Mouse (Mus musculus) midbrain, embryonic 10.5 days (tissue): Measurements from ENCODE around the gene Tpi1. TPM values are rescaled to one million over a fixed set of nuclear protein-coding genes. Genes with fewer than 3 reads are reported as not detected.
"Not testable (repeated sequence)": the region's sequence is repeated elsewhere in the genome, so short reads cannot be mapped to it uniquely, and the experiment has no call there.

Experiments
- DNase-seq: peaks from one replicate; pipeline ENCODE4 v3.0.0-alpha.2; 2017; ENCODE audit warnings: low spot score
- H3K27ac ChIP-seq: fragments of 300-500 bp; sonication (generic); replicated peaks from 2 replicates; pipeline ENCODE4 v1.5.1; 2016; ENCODE audit warnings: mild to moderate bottlenecking
- H3K27me3 ChIP-seq: fragments of 300-500 bp; sonication (generic); 2 replicates; pipeline ENCODE4 v1.6.1; 2016; ENCODE audit warnings: low read depth, mild to moderate bottlenecking; ENCODE audit not compliant: poor library complexity, severe bottlenecking
- H3K36me3 ChIP-seq: fragments of 300-500 bp; sonication (generic); 2 replicates; pipeline ENCODE4 v1.6.1; 2016; ENCODE audit warnings: mild to moderate bottlenecking, moderate library complexity
- H3K4me1 ChIP-seq: fragments of 300-500 bp; sonication (generic); 2 replicates; pipeline ENCODE4 v1.6.1; 2016
- H3K4me3 ChIP-seq: fragments of 300-500 bp; sonication (generic); 2 replicates; pipeline ENCODE4 v1.5.1; 2016; ENCODE audit warnings: mild to moderate bottlenecking, moderate library complexity
- H3K9me3 ChIP-seq: fragments of 300-500 bp; sonication (generic); replicated peaks from 2 replicates; pipeline ENCODE4 v1.6.1; 2016; ENCODE audit warnings: mild to moderate bottlenecking
- WGBS: fragments of 180-500 bp; shearing (Covaris S2); methylation state at CpG from one replicate; pipeline ENCODE4 v1.1.7; 2016; 5-methylcytosine and 5-hydroxymethylcytosine counted together
- polyA plus RNA-seq: library from polyadenylated mRNA; unstranded; fragments of >200 nt; fragmentation: Nextera tagmentation; extraction: Ambion mirVana; gene quantifications from 2 replicates; pipeline ENCODE4 v1.2.1, GENCODE M21; 2016

Gene Tpi1
- polyA plus RNA-seq, 1 experiment from 2014 or later, result 953 TPM

GRCm38 (mm10) chr6:124804341-124804740 lies 9.8 kb downstream of the Tpi1 start:
- Histone ChIP-seq H3K4me1 (peaks cover 34% of the 10 kb centered on the region), H3K9me3 (no peaks in the 10 kb centered on the region), H3K36me3 (no peaks in the 10 kb centered on the region), H3K4me3 (no peak overlapping the region), H3K27ac (no peak overlapping the region), H3K27me3 (no peaks in the 10 kb centered on the region)
- DNase-seq, result no peak
- 89% methylated on average over 3 of the region's 3 CpGs for WGBS

- not testable (repeated sequence) for H3K4me3 ChIP-seq, H3K27me3 ChIP-seq, H3K36me3 ChIP-seq, H3K27ac ChIP-seq, H3K9me3 ChIP-seq, DNase-seq
- WGBS, result 94% methylated on average over 4 of the region's 4 CpGs
- H3K4me1 ChIP-seq, result peaks cover 28% of the 10 kb centered on the region
These were observed 10.4 kb downstream of the Tpi1 start for GRCm38 (mm10) chr6:124803691-124804090.

- 75% methylated on average over 3 of the region's 3 CpGs for WGBS
- Histone ChIP-seq H3K27me3 (no peaks in the 10 kb centered on the region), H3K9me3 (no peaks in the 10 kb centered on the region), H3K4me3 (no peak overlapping the region), H3K4me1 (peaks cover 21% of the 10 kb centered on the region), H3K36me3 (no peaks in the 10 kb centered on the region), H3K27ac (no peak overlapping the region)
- no peak for DNase-seq
These were observed 11.0 kb downstream of the Tpi1 start for GRCm38 (mm10) chr6:124803061-124803460.

GRCm38 (mm10) chr6:124802400-124802799 lies 11.7 kb downstream of the Tpi1 start:
- H3K9me3 ChIP-seq, H3K27me3 ChIP-seq, H3K4me3 ChIP-seq, H3K27ac ChIP-seq, DNase-seq, H3K36me3 ChIP-seq: not testable (repeated sequence)
- 12% methylated on average over 6 of the region's 9 CpGs for WGBS
- H3K4me1 ChIP-seq, result peaks cover 19% of the 10 kb centered on the region

GRCm38 (mm10) chr6:124796200-124796599 lies 17.9 kb downstream of the Tpi1 start:
- 85% methylated on average over 2 of the region's 2 CpGs for whole genome bisulfite sequencing
- DNase-seq, result no peak
- no peaks in the 10 kb centered on the region for H3K27me3 ChIP-seq
- H3K4me1 ChIP-seq, result no peaks in the 10 kb centered on the region
- H3K27ac ChIP-seq, result no peak overlapping the region
- H3K36me3 ChIP-seq, result no peaks in the 10 kb centered on the region
- H3K4me3 ChIP-seq, result no peak overlapping the region
- no peaks in the 10 kb centered on the region for H3K9me3 ChIP-seq

GRCm38 (mm10) chr6:124795781-124796180 lies 18.3 kb downstream of the Tpi1 start:
- WGBS, result 88% methylated on average over 4 of the region's 4 CpGs
- Histone ChIP-seq H3K9me3 (no peaks in the 10 kb centered on the region), H3K4me3 (no peak overlapping the region), H3K4me1 (no peaks in the 10 kb centered on the region), H3K27ac (no peak overlapping the region), H3K27me3 (no peaks in the 10 kb centered on the region), H3K36me3 (no peaks in the 10 kb centered on the region)
- DNase-seq, result no peak

GRCm38 (mm10) chr6:124791911-124792310 lies 22.2 kb downstream of the Tpi1 start:
- DNase-seq, result no peak
- Histone ChIP-seq H3K4me3 (no peak overlapping the region), H3K27me3 (no peaks in the 10 kb centered on the region), H3K9me3 (no peaks in the 10 kb centered on the region), H3K4me1 (peaks cover 3% of the 10 kb centered on the region; the same call in 1 of the 2 replicates), H3K27ac (no peak overlapping the region), H3K36me3 (no peaks in the 10 kb centered on the region)
- WGBS, result 81% methylated on average over 3 of the region's 3 CpGs

- no peaks in the 10 kb centered on the region for H3K9me3 ChIP-seq
- WGBS, result 79% methylated on average over 4 of the region's 4 CpGs
- H3K36me3 ChIP-seq, result no peaks in the 10 kb centered on the region
- H3K4me3 ChIP-seq, result no peak overlapping the region
- H3K27ac ChIP-seq, result no peak overlapping the region
- DNase-seq, result no peak
- H3K27me3 ChIP-seq, result no peaks in the 10 kb centered on the region
- H3K4me1 ChIP-seq, result peaks cover 3% of the 10 kb centered on the region; the same call in 1 of the 2 replicates
These were observed 24.0 kb downstream of the Tpi1 start for GRCm38 (mm10) chr6:124790121-124790520.

GRCm38 (mm10) chr6:124789519-124789918 lies 24.6 kb downstream of the Tpi1 start:
- Histone ChIP-seq H3K9me3 (no peaks in the 10 kb centered on the region), H3K4me3 (no peak overlapping the region), H3K36me3 (no peaks in the 10 kb centered on the region), H3K27me3 (no peaks in the 10 kb centered on the region), H3K4me1 (peaks cover 3% of the 10 kb centered on the region; the same call in 1 of the 2 replicates), H3K27ac (no peak overlapping the region)
- DNase-seq, result no peak
- WGBS, result 90% methylated on average over 4 of the region's 4 CpGs

- Histone ChIP-seq H3K27me3 (no peaks in the 10 kb centered on the region), H3K36me3 (no peaks in the 10 kb centered on the region), H3K4me3 (no peak overlapping the region), H3K4me1 (peaks cover 7% of the 10 kb centered on the region), H3K9me3 (no peaks in the 10 kb centered on the region), H3K27ac (no peak overlapping the region)
- no peak for DNase-seq
- 80% methylated on average over 10 of the region's 10 CpGs for WGBS
These were observed 26.4 kb downstream of the Tpi1 start for GRCm38 (mm10) chr6:124787722-124788121.

- Histone ChIP-seq H3K9me3 (no peaks in the 10 kb centered on the region), H3K4me1 (peaks cover 12% of the 10 kb centered on the region), H3K36me3 (no peaks in the 10 kb centered on the region), H3K4me3 (no peak overlapping the region), H3K27me3 (no peaks in the 10 kb centered on the region), H3K27ac (no peak overlapping the region)
- no peak for DNase-seq
- 61% methylated on average over 8 of the region's 8 CpGs for WGBS
These were observed 27.2 kb downstream of the Tpi1 start for GRCm38 (mm10) chr6:124786756-124787420.

GRCm38 (mm10) chr6:124782436-124782835 lies 31.7 kb downstream of the Tpi1 start:
- Histone ChIP-seq H3K4me1 (peaks cover 30% of the 10 kb centered on the region), H3K36me3 (no peaks in the 10 kb centered on the region), H3K9me3 (no peaks in the 10 kb centered on the region), H3K27ac (peak overlapping the region; percentile 64; the same call in 1 of the 2 replicates), H3K27me3 (peaks cover 24% of the 10 kb centered on the region), H3K4me3 (no peak overlapping the region)
- WGBS, result 25% methylated on average over 6 of the region's 6 CpGs
- DNase-seq, result peak; percentile 51

- Histone ChIP-seq H3K27me3 (peaks cover 24% of the 10 kb centered on the region), H3K27ac (no peak overlapping the region), H3K4me1 (peaks cover 30% of the 10 kb centered on the region), H3K36me3 (no peaks in the 10 kb centered on the region), H3K4me3 (no peak overlapping the region), H3K9me3 (no peaks in the 10 kb centered on the region)
- WGBS, result 91% methylated on average over 7 of the region's 7 CpGs
- no peak for DNase-seq
These were observed 33.2 kb downstream of the Tpi1 start for GRCm38 (mm10) chr6:124780917-124781316.
